Mouse (Mus musculus) testis, adult 2 months (tissue): Measurements from ENCODE around the gene Kat6b.

Experiments used
- CTCF ChIP-seq: fragments of 200-500 bp; IDR thresholded peaks from 2 replicates; pipeline ENCODE4 v1.5.1; 2012; ENCODE audit warnings: low read depth, mild to moderate bottlenecking, inconsistent platforms, low read length, moderate library complexity; ENCODE audit not compliant: control insufficient read depth, insufficient read depth, insufficient replicate concordance
- POLR2A ChIP-seq: fragments of 200-500 bp; IDR thresholded peaks from 2 replicates; pipeline ENCODE4 v1.6.1; 2012; ENCODE audit warnings: low read depth, mild to moderate bottlenecking, inconsistent platforms, low read length, moderate library complexity; ENCODE audit not compliant: control insufficient read depth

DNA sequence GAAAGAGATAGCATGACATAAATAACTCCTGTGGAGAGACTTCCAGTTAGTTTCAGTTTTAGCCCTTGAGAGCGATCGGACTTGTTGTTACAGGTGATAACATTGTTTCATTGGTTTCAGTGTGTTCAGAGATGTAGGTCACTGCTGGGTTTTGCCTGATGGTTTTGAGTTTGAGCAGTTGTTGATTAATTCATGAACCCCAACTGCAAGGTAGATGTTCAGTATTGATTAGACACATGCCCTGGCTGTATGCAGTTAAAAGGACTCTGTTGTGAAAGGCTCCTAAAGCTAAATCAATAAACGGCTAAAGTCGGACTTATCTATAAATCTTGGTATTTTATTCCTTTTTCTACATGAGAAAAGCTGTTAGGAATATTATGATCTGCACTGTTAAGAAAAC, 109.0 kb downstream of the Kat6b start:
- TF ChIP-seq CTCF (no peak), POLR2A (no peak)
